Mouse (Mus musculus) inflammation-experienced regulatory T-cells, adult 16 weeks (primary cell): ENCODE data around the gene Crlf2. TPM values are rescaled to one million over a fixed set of nuclear protein-coding genes. Genes with fewer than 3 reads are reported as not detected.

ENCODE experiments used
- polyA plus RNA-seq: library from polyadenylated mRNA; unstranded; fragments of 100-300 nt; shearing (Covaris generic); gene quantifications from one replicate; pipeline ENCODE4 v1.2.1, GENCODE M21; 2017

The Crlf2 gene
- 50.8 TPM for polyA plus RNA-seq

DNA sequence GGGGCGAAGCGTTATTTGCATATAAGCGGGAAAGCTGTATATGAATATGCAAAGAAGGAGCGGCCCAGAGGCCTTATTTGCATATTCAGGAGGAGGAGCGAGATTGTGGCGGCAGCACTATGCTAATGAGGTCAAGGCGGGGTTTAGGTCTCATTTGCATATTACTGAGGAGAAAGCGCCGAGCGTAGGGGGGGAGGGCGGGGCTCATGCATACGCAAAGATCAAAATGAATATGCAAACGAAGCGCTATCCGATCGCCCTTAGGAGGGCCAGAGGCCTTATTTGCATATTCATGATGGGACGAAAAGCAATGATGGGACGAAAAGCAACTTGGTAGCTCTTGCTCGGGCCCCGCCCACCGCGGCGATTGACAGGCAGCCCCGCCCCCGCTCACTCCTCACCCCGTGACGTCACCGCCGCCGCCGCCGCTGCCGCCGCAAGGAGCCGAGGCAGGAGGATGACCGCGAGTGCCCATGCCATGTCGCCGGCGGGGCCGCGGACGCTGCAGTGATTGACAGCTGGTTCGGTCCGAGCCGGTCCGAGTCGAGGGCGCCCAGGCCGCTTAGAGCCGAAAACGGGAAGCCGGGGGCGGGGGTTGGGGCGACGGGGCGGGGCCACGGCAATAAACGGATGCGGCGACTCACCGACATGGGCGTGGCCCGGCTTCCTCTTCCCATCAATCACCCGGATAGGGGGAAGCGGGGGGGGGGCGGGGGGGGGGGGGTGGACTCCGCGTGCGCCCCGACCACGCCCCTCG, at the start of gene Crlf2:
Crlf2 (minus strand) TSS at position 590 of the 757 bp plus-strand sequence.

Other genes starting within 250 kb of the Crlf2 start
- not detected for gene Vmn2r16, start 228.8 kb downstream of the Crlf2 start, polyA plus RNA-seq
- not detected for gene Vmn2r17, start 139.3 kb downstream of the Crlf2 start, polyA plus RNA-seq
- gene 5430403G16Rik, start 132.0 kb upstream of the Crlf2 start, polyA plus RNA-seq: 10.1 TPM
- gene 4930522L14Rik, start 192.9 kb upstream of the Crlf2 start, polyA plus RNA-seq: 22.3 TPM